Mouse (Mus musculus) layer of hippocampus, postnatal 25 days (tissue): ENCODE measurements around the gene Alkbh2. TPM values are rescaled to one million over a fixed set of nuclear protein-coding genes. Genes with fewer than 3 reads are reported as not detected.

Experiments used
- DNase-seq, 2 experiments: peaks; one replicate each; pipeline ENCODE4 v3.0.0; 2022; ENCODE audit warnings: mixed read lengths in 2 of 2, low spot score in 1 of 2; ENCODE audit errors: extremely low spot score in 1 of 2
- total RNA-seq, 2 experiments: library from RNA; stranded (reverse); gene quantifications; 2 replicates each; pipeline ENCODE4 v1.2.3; 2021

Gene Alkbh2
- total RNA-seq, 2 experiments from 2014 or later, result 3.8 to 4.2 TPM

DNA sequence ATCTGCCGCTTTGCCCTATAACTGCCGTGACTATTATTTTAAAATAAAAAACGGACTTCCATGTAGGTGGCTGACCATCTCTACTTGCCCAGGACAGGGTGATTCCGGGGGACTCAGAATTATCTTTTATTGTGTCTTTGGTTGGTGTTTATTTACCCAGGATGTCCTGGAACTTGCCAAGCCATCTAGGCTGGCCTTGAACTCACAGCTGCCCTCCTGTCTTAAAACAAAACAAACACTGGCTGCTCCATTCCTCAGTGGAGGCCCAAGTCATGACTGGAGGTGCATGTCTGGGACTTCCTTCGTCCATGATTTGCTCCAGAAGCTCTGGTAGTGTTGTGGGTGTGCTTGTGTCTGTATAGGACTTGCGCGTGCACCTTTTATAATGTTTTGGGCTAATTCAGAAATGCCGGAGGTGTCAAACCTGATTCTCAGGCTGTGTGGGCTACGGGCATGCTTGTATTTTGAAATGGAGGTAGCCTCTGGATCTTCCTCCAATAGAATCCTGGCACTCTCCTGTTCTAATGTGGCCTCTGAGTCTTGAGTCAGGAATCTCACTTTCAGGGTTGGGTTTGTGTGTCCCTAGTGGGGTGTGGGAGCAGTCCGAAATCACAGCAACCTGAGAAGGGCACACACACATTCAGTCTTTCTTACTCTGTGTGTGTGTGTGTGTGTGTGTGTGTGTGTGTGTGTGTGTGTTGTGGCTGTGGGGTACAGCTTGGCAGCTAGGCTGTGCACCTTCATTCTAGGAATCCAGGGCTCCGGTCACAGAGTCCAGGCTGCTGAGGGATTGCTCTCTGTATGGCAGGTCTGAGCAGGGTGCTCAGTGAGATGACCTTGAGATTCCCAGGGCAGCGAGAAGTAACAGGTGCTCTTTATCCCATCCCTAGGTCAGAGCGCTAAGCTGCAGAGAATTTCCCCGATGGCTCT lies 19.3 kb upstream of the Alkbh2 start:
- DNase-seq, result no peak

DNA sequence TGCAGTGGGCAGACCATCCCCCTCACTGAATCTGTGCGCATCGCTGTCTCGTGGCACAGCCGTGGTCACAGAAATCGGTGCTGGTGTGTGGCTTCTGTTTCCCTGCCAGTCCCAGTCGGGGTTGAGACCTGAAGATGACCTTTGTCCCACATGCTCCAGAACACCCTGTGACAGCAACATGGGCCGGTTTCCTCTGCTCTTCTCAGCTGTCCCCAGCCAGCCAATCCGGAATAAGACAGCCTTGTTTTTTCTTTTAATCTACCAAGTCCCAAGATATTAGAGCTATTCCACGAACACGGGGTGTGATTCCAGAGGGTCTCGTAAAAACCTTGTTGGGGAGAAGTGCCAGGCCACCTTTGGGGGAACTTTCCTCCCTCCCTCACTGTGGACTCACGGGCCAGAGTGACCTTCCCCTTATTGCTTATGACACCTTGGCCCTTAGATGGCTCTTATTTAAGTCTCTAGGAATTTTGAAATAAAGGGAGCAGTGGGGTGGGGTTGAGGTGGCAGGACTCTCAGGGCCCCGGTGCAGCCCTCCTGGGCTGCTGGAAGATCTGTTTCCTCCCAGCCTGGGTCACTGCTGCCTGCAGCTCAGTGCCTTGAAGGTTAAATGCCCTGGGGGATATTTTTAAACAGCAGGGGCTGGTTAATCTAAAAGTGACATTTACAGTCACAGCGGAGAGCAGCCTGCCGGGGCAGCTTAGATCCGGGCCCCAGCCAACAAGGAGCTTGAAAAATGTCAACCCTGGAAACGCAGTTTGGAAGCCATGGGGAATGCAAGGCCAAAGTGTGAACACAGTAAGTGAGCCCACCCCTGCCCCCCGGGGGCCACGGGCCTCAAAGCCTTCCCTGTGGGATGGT lies 18.2 kb upstream of the Alkbh2 start, which contains the start of gene Acacb:
Acacb (plus strand) TSS at position 508 of the 861 bp plus-strand sequence.
- no peak for DNase-seq

DNA sequence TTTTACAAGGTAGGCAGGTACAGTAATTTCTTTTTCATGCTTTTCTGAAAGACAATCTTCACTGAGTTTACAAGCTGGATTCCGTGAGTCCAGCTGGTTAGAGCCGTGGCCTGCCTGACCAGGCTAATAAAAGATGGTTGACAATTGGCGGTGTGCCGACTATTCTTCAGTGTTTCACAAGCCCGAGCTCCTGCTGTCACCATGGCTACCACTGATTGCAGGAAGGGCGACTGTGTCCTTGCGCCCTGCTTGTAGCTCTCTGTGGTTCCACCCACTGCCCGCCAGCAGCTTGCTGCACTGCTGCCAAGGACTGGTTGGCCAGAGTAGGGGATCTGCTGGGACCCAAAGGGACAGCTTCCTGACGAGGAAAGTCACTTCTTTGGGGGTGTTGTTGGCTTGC lies 11.2 kb upstream of the Alkbh2 start:
- DNase-seq, result peak in 1 of 2 experiments; percentile 63

DNA sequence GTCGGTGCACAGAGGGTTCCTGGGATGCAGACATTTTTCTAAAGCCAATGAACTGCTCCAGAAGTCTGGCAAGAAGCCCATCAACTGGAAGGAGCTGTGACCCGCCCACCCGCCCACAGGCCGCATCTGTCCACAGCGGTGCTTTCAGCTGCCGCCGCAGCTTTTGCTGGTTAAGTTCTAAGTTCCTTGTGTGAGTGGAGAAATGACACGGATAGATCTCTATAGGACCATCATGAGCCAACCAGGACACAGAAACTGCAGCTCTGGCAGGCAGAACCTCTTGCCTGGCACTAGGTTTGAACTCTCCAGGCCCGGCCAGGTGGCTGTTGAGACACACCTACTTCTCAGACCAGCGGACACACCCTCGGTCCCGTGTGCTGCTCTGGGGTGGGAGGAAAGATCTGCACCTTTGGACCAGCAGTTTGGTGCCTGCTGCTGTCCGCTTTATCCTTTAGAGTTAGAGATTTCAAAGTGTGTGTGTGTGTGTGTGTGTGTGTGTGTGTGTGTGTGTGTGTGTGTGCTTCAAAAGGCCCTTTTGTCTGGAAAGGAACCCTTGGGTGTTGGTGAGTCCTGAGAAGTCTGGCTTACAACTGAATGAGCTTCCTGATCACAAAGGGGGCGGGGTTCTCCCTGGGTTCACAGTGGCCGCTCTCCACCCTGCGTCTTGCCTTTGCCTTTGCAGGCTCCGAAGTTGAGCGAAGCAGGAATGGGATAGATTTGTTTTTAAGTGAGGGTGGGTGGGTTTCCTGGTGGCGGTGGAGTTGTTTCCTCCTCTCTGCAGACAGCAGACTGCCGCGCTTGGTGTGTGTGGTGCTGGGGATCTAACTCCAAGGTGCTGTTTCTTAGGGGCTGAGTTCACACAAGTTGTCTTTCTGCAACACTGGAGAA lies 10.5 kb upstream of the Alkbh2 start:
- DNase-seq, result no peak

DNA sequence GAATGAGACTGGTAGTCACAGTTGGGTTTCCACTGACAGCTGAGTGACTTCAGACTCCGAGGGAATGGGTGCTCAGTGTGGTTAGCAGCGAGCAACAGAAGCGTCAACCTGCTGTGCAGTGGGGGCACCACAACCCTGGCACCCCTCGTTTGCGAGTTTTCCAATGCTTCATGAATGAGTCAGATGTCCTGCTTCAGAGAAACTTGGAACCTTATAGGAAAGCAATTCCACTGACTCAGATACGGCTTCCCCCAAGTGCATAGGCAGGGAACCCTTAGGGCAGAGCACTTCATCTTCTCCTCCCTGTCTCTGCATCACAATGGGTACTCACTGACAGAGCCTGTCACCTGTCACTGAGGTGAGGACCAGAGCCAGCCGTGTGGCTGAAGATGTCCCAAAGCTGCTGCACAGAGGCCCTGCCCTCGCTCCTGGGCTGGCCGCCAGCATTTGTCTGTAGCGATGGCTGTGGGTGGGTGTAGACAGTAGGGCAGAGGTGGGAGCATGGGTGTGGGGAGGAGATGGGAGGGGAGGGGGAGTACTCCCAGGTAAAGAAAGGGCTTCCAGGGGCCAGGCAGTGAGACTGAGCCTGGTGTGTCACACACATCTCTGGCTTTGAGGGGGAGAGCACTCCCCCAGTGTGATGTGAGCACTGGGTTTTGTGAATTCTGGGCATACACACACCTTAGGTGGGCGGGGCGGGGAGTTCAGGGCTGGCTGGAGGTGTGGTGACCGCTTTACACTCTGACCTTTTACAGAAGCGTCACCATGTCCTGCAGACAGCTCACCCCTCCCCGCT lies 9.7 kb upstream of the Alkbh2 start:
- DNase-seq, result no peak

DNA sequence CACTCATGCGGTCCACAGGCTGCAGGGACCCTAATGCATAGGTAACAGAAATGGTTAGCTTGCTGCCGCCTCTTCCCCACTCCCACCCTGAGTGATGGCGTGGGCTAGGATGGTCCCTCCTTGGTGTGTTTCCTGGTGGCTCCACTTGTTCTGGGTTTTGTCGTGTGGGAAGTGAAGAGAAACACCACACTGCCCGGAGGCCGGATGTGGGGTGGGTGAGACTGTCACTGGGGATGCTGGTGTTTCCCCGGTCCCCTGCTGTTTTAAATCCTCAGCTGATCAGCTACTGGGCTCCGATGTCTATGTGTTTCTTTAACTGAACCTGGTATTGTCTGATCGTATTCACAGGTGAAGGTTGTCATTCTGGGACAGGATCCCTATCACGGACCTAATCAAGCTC lies 7.5 kb upstream of the Alkbh2 start:
- no peak for DNase-seq

DNA sequence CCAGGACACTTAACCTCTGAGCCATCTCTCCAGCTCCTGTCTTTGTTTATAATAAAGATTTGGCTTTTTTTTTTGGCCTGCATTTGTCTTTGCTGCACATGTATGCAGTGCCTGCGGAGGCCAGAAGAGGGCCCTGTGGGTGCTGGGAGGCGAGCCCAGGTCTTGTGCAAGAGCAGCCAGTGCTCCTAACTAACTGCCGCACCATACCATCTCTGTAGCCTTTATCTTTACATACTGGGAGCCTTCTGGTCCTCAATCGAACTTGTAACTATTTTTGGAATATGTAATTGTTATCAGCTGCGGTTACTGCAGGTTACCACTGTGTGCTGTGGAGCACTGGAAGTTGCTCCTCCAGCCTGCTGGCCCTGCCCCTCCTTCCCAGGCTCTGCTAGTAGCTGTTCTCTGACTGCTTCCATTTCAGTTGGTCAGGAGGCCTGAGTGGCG lies 6.1 kb upstream of the Alkbh2 start:
- DNase-seq, result peak in 1 of 2 experiments; percentile 59

DNA sequence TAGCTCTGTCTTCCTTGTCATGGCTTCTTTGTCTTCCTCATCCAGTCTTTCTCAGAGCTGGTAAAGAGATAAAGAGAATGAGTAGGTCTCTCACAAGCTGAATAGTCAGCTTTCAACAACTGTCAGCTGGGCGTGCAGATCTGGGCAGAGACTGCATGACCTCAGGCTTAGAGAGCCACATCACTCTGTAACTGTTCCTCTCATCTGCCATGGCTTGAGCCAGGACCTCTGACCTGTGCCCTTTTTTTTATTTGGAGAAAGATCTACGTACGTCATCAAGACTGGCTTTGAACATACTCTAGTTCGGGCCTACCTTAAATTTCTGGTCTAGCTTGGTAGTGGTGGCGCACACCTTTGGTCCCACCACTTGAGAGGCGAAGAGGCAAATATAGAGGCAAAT lies 4.8 kb upstream of the Alkbh2 start:
- DNase-seq, result no peak

DNA sequence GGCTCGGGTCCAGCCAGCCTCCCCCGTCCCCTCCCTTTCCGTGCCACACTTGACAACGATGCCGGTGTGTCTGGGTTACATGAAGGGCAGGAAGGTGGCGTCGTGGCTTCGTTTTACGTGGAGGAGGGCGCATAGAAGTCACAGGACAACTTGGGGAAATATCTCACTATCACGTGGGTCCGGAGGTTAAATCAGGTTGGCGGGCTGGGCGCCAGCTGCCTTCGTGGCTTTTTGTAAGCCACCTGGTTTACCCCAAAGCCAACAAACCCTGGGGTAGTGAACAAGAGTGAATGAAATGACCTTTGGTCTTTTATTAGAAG lies 3.5 kb upstream of the Alkbh2 start:
- DNase-seq, result no peak

DNA sequence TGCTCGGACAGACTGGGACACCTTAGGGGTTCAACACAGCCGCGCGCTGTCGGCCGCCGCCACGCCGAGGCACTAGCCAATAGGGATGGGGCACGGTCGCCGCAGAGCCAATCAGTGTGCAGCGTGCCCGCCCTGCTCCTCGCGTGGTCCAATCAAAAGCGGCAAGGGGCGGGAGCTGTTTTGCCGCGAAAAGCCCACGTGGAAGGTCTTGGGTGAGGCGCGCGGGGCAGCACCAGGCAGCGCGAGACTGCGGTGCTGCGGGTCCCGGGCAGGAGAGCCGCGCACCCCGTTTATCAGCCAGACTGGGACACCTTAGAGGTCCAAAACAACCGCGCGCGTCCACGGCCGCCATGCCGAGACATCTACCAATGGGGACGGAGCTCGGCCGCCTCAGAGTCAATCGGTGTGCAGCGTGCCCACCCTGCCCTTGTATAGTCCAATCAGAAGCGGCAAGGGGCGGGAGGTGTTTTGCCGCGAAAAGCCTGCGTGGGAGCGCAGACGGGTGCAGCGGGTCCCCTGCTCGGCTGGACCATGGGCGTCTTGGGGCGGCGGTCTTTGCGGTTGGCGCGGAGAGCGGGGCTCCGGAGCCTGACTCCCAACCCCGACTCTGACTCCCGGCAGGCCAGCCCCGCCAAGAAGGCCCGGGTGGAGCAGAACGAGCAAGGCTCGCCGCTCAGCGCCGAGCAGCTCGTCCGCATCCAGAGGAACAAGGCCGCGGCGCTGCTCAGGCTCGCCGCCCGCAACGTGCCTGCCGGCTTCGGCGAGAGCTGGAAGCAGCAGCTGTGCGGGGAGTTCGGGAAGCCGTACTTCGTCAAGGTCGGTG lies 2.9 kb upstream of the Alkbh2 start:
- peak; percentile 94 to 95 for DNase-seq

DNA sequence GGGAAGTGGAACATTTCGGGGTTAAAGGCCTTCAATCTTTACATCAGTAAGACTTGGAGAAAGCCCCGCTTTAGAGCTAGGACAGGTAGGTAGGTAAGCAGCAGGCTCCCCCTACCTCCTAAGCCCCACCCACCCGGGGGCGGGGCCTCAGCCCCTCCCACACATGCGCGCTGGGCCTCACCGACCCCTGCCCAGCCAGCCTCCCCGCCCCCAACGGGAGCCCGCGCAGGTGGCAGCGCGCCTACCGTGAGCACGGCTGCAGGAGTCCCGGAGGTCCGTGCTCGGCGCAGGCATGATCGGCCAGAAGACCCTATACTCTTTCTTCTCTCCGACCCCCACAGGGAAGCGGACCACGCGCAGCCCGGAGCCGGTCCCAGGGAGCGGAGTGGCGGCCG lies 2.2 kb upstream of the Alkbh2 start, which contains the start of gene Ung:
Ung (plus strand) TSS at position 176 of the 395 bp plus-strand sequence.
- no peak for DNase-seq

DNA sequence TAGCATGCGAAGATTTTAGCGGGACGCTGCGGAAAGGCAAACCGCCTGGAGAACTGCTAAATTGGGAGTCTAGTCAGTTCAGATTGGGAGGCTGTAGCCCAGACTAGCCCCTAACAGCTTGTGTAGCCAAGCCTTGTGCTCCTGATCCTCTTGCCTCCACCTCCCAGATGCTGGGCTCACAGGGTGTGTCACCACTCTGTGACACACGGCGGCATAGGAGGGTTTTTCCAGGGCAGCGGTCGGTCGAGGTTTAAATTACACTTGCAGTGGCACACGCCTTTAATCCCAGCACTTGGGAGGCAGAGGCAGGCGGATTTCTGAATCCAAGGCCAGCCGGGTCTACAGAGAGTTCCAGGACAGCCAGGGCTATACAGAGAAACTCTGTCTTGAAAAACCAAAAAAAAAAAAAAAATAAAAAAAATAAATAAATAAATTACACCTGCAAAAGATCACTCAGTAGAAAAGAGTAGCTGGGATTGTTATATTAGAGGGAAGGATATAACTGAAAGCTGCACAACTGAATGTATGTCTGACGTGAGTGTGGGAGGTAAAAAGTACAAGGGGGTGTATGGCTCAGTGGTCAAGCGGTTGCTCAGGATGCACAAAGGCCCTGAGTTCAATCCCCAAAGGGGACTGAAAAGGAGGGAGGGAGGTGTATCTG lies 1.7 kb upstream of the Alkbh2 start:
- no peak for DNase-seq

DNA sequence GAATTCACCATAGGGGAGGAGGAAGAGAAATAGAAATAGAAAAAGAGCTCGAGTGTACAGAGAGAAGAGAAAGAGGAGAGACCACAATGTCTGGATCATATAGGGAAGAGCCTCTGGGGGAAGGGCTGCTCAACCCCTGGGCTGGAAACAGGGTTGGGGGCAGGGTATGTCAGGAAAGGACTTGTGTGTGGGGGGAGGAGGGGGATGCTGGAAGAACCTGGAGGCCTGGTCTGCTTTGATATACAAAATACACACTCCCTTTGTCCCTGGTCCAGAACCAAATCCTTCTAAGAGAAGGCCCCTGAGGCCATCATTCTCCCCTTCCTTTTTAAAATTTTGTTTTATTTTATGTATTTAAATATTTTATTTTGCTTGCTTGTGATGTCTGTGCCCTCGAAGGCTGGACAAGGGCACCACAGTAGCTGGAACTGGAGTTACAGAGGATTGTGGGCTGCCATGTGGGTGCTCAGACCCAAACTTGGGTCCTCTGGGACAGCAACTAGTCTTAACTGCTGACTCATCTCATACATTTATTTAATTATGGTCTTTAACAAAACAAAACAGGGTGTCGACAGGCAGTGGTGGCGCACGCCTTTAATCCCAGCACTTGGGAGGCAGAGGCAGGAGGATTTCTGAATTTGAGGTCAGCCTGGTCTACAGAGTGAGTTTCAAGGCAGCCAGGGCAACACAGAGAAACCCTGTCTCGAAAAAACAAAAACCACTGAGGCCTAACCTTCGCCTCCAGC lies 1.3 kb downstream of the Alkbh2 start:
- no peak for DNase-seq

DNA sequence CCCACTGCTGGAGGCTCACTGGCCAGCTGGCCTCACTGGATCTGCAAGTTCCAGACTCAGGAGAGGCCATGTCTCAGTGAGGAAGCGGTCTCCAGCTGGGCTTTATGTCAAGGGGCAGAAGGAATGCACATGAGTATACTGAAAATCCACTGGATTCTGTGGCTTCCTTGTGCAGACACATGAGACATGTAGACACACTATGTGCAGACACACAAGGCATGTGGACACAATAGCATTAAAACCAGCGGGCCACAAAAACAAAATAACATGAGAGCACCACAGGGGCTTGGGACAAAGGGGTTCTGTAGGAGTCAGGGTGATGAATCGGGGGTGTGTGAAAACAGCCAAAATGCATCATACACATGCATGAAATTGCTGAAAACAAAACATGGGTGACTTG lies 2.0 kb downstream of the Alkbh2 start:
- DNase-seq, result no peak

DNA sequence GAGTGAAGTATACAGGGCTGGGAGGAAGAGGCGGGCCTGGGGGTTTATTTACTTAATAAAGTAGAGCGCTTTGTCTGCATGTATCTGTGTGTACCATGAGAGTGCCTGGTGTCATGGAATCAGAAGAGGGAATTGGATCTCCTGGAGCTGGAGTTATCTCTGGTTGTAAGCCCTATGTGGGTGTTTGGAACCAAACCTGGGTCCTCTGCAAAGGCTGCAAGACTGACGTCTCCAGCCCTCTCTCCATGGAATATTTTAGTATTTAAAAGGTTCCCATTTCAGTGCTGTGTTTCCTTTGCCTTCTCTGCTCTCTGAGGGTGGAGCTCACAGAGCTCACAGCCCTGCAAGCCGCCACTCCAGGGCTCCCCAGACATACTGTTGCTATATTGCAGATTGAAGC lies 8.2 kb downstream of the Alkbh2 start:
- DNase-seq, result no peak

DNA sequence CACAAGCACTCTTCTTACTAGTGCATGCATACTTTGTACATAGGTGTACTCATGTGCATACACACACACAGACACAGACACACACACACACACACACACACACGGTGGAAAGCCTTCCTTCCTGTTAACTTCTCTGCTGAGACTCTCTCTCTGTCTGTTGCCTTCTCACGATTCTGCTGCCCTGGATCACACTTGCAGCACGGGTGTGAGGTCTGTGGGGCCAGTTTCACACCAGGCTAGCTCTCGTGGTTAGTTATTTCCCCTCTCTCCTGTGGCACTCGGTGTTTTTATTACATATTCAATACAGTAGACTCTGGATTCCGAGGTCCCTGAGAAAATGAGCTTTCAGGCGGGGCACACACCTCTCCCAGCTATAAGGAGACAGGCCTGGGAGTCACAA lies 11.4 kb downstream of the Alkbh2 start:
- no peak for DNase-seq

DNA sequence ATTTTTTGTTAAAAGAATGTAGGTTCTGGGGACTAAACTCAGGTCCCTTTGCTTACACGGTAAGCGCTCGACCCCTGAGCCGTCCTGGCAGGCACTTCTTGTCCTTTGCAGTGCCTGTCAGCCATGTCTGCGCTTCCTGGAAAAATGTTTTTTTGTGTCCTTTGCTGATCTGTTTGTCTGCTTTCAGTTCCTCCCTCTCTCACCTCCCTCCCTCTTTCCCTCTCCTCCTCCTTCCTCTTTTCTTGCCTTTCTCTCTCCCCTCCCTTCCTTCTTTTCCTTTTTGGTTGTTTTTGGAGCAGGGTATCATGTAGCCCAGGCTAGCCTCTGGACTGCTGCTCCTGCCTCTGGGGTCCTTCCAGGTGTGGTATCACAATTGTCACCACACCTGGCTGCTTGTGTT lies 13.0 kb downstream of the Alkbh2 start:
- DNase-seq, result no peak
